Mouse (Mus musculus): ENCODE results near the gene Thy1. TPM values are rescaled to one million over a fixed set of nuclear protein-coding genes. Genes with fewer than 3 reads are reported as not detected.

The Thy1 gene
- total RNA-seq (2021): 10 to 100 TPM; 35.5 to 45.4 TPM
- long read RNA-seq, experiment 1, partial matches to known transcripts: 2 of 5 reads
- long read RNA-seq, experiment 1, other reads (novel, unspliced or antisense): 1 of 5 reads
- long read RNA-seq, experiment 2, transcript Thy1-201 (4 exons, 1,735 nt): major isoform, 5 of 8 reads
- long read RNA-seq, experiment 2, partial matches to known transcripts: 0 of 8 reads
- long read RNA-seq, experiment 2, other reads (novel, unspliced or antisense): 3 of 8 reads

DNA sequence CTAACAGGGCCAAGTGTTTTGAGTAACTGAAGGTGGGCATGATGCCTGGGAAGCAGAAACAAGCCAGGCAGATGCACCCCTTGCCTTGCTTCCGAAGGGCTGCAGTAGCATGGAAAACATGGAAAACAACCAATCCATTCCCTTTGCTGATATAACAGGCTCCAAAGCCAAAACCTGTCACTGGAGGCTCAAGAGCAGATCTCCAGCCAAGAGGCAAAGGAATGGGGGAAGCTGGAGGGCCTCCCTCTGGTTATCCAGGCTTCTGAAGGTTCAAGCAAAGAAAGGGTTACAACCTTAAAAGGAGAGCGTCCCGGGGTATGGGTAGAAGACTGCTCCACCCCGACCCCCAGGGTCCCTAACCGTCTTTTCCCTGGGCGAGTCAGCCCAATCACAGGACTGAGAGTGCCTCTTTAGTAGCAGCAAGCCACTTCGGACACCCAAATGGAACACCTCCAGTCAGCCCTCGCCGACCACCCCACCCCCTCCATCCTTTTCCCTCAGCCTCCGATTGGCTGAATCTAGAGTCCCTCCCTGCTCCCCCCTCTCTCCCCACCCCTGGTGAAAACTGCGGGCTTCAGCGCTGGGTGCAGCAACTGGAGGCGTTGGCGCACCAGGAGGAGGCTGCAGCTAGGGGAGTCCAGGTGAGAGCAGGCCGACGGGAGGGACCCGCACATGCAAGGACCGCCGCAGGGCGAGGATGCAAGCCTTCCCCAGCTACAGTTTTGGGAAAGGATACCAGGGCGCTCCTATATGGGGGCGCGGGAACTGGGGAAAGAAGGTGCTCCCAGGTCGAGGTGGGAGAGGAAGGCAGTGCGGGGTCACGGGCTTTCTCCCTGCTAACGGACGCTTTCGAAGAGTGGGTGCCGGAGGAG is at the start of gene Thy1:
Gene Thy1, plus strand, starts transcription at position 549 of the 872 bp plus-strand sequence.
- DNase-seq: peak; percentile 69
- intact Hi-C loops (cut with DNase I; ENCODE audit: low total_unique reads): no loop called here

DNA sequence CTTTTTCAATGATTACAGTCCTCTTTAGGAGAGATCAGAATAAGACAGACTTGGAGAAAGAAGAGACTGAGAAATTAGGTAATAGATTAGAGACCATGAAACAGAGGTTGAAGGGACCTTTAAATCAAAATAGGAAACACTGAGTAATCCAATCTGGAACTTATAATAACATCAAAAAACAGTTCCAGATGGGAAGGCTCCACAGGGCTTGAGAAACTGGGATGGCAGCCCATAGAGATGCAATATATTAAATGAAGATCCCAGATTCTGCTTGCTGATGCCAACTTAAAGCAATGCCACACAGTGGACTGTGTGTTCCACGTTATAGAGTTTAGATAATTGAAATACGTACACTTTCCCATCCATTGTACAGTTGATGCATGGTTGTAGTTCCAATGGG is 45.5 kb upstream of the Thy1 start:
- intact Hi-C loops (cut with DNase I; ENCODE audit: low total_unique reads): no loop called here
- DNase-seq: no peak

GRCm38 (mm10) chr9:43998851-43999250 is 44.3 kb upstream of the Thy1 start:
- no peak for DNase-seq
- intact Hi-C loops (cut with DNase I; ENCODE audit: low total_unique reads): no loop called here

DNA sequence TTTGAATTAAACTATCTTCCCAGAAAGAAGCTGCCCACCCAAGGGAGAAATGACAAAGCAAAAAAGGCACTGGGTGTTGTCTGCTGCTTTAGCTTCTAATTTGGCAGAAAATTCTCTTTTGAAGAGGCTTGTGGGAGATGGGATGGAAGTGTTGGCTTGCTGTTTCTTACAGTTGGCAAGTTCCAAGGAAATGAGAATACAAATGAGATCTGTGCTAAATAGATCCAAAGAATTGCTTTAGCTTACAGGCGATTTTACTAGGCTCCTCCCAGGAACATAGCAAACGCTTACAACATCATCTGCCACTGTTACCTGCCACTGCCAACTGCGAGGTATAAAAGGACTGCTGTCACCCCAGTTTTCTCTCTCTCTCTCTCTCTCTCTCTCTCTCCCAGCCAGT is 38.8 kb upstream of the Thy1 start:
- intact Hi-C loops (cut with DNase I; ENCODE audit: low total_unique reads): no loop called here
- DNase-seq: no peak

DNA sequence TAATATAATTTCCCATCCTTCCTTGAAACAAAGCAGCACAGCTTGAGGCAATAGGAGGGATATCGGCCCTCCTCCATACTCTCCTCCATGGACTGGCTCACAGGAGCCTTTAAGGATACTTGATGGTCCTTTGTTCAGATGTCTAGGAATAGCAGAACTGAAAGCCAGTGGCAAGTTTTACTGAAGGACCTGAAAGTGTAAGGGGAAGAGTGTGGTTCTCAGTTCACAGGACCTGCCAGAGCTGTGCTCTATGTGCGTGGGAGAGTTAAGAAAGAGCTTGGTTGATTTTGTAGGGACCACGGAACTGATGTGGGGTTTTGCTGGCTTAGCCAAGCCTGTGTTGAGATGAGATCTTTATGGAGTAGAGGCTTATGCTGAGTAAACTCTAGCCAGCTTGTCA is 37.9 kb upstream of the Thy1 start:
- intact Hi-C loops (cut with DNase I; ENCODE audit: low total_unique reads): no loop called here
- no peak for DNase-seq

GRCm38 (mm10) chr9:44007323-44007722 is 35.9 kb upstream of the Thy1 start:
- intact Hi-C loops (cut with DNase I; ENCODE audit: low total_unique reads): no loop called here
- DNase-seq: no peak

DNA sequence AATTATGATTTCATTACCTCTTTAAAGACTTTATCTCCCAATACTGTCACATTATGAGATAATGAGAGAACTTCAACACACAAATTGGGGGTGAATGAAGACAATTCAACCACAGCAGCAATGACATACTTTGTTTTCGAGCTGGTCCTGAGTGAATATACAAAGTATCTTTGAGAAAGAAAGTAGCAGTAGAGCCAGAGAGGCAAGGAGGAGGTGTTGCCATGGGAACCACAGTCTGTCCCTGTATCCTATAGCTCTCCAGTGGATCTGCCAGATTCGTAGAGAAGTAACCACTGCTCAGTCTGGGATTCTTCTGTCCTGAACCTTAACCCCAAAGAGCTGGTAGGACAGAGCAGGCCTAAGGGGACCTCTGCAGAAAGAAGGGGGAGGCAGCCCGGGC is 35.2 kb upstream of the Thy1 start:
- intact Hi-C loops (cut with DNase I; ENCODE audit: low total_unique reads): no loop called here
- DNase-seq: no peak

GRCm38 (mm10) chr9:44010900-44011299 is 32.3 kb upstream of the Thy1 start:
- intact Hi-C loops (cut with DNase I; ENCODE audit: low total_unique reads): no loop called here
- DNase-seq: no peak

- DNase-seq: no peak
- intact Hi-C loops (cut with DNase I; ENCODE audit: low total_unique reads): no loop called here
Observed at GRCm38 (mm10) chr9:44011668-44012067, 31.5 kb upstream of the Thy1 start.

DNA sequence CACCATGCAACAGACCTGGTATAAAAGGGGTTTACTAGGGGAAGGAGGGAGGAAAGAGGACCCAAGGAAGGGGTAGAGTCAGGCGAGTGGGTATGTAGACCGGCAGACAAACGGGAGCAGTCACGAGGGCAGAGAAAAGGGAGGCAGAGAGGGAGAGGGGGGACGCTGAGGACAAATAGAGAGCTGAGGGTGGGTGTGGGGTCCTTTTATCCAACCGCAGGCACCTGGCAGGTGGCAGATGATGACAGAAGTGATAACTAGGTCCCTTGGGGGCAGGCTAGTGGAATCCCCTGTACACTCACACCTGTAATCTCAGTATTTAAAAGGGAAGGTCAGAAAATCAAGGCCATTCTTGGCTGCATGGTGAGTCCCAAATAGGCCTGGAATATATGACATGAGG is 31.0 kb upstream of the Thy1 start:
- intact Hi-C loops (cut with DNase I; ENCODE audit: low total_unique reads): no loop called here
- no peak for DNase-seq

GRCm38 (mm10) chr9:44012761-44013301 is 30.4 kb upstream of the Thy1 start:
- intact Hi-C loops (cut with DNase I; ENCODE audit: low total_unique reads): no loop called here

GRCm38 (mm10) chr9:44013781-44014180 is 29.4 kb upstream of the Thy1 start:
- intact Hi-C loops (cut with DNase I; ENCODE audit: low total_unique reads): no loop called here
- no peak for DNase-seq

More at GRCm38 (mm10) chr9:44012761-44013301, 30.4 kb upstream of the Thy1 start:
- DNase-seq: peak; percentile 64

DNA sequence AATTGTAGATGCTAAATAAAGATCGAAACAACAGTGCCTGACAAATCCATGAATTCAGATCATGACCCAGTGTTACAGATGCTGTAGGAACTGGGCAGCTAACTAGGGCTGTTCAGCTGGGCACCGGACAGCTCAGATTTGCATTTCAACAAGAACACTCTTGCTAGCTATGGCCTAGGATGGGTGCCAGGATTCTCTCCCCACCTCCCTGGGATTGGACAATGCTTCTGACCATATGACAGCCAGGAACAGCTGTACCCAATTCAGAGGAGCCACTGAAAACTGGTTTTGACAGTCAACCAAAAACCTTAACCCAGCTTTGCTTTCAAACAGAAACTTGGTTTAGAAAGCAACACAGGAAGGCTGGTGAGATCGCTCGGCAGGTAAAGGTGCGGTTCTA is 26.9 kb upstream of the Thy1 start:
- DNase-seq: no peak
- intact Hi-C loops (cut with DNase I; ENCODE audit: low total_unique reads): no loop called here

- intact Hi-C loops (cut with DNase I; ENCODE audit: low total_unique reads): no loop called here
- DNase-seq: no peak
Observed at GRCm38 (mm10) chr9:44017846-44018245, 25.3 kb upstream of the Thy1 start.

DNA sequence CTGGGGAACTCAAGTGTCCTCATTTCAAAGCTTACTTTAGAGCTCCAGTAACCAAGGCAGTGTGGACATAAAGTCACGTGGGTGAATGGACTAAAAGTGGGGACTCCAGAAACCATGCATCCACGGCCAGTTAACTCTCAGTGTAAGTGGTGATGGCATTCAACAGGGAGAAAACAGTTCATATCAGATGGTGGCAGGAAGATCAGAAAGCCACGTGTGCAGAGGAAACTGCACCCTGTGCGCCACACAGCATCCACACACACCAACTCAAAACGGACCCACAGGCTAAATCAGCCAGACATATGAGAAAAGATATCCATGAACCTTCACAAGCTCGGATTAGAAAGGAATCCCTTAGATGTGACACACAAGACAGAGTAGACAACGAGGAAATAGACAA is 23.2 kb upstream of the Thy1 start:
- intact Hi-C loops (cut with DNase I; ENCODE audit: low total_unique reads): no loop called here
- no peak for DNase-seq

DNA sequence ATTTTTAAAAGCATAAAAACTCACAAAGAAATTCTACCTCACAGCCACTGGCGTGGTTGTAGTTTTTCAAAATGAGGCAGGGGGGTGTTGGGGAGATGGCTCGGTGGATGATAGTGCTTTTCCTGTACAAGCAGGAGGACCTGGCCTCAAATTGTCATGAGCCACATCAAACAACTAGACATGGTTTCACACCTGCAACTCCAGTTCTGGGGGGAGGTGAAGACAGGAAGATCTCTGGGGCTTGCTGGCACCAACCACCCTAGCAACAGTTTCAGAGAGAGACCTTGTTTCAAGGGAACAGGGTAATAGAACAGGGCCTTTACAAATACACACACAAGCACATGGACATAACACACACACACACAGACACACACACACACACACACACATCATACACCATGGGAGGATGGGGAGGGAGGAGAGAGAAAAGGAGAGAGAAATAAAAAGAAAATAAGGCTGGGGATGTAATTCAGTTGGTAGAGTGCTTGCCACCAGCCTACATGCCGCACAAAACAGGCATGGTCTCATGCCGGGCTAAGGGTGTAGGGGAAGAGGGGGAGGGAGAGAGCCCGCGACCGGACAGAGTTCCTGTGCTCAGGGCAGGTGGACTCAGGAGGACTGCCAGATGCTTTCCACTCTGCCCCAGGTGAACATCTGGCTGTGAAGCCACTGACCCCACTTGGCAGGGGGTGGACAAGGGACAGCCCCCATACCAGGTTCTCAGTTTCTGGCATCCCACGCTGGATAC is 20.9 kb upstream of the Thy1 start:
- intact Hi-C loops (cut with DNase I; ENCODE audit: low total_unique reads): no loop called here
- DNase-seq: no peak

DNA sequence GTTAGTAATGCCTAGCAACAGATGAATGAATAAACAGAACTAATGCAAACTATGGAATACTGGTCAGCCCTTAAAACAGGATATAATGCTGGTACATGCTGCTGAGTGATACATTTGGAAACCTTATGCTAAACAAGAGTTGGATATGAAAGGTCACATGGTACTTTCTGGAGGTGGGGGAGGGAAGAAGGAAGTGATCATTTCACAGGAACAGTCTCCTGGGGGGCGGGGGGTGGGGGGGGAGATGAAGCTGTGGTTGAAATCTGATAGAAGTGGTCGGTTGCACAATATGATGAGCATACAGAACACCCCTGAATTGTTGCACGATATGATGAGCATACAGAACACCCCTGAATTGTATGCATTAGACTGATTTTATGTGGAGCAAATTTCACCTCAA is 19.1 kb upstream of the Thy1 start:
- intact Hi-C loops (cut with DNase I; ENCODE audit: low total_unique reads): no loop called here
- DNase-seq: no peak

DNA sequence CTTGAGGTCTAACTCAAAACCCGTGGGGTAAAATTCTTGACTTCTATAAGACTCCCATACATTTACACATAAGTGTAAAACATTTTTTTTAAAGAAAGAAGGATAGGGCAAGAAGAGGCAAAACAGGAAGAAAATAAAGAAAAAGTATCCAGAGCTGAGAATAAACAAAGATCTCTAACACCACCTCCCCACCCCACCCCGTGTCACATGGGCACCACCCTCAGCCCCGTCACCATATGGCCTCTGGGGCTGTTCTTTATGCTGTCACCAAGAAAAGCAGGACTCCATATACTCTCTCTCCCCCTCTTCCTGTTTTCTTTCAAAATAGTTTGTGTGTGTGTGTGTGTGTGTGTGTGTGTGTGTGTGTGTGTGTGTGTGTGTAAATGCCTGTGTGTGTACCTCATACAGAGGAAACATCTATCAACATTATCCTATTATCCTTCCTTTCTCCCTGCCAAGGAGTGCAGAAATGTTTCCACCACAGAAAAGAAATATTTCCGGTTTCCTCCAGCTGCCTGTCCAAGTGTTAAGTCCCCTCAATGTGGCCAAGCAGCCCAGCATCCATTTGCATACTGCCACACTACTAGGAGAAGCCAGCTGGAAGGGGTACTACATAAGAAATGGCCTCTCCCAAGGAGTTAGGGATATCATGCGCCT is 13.5 kb upstream of the Thy1 start:
- no peak for DNase-seq
- intact Hi-C loops (cut with DNase I; ENCODE audit: low total_unique reads): no loop called here

DNA sequence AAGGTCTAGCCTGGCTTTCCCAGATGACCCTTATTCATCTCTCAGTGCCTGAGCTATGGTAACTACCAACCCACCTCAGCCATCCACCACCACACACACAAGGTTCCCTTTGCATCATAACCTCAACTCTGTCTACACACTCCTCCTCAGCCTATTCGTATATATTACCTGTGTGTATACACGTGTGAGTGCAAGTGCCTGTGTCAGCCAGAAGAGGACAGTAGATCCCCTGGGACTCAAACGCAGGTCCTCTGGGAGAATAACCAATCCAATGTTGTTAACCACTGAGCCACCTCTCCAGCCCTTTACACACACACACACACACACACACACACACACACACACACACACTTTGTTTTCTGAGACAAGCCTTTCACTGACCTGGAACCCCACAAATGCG is 12.5 kb upstream of the Thy1 start:
- intact Hi-C loops (cut with DNase I; ENCODE audit: low total_unique reads): no loop called here
- DNase-seq: no peak

DNA sequence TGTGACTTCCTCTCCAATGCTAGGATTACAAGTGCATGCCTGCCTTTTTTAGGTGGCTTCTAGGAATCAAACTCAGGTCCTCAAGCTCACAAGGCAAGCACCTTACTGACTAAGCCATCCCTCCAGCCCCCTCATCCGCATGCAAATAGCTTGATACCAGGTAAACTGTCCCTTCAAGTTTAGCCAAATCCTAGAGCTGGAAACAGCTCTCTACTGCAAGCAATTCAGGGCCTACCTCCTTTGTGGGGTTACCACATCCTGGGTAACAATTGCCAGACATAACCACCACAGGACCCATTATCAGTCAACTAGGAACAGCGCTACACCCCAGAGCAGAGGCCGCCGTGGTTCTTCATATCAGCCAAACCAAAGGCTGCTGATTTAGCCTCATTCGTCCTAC is 12.1 kb upstream of the Thy1 start:
- intact Hi-C loops (cut with DNase I; ENCODE audit: low total_unique reads): no loop called here
- DNase-seq: no peak
